Mouse (Mus musculus) MEL (cell line): ENCODE data around the gene Ranbp17. TPM values are rescaled to one million over a fixed set of nuclear protein-coding genes. Genes with fewer than 3 reads are reported as not detected.

Source experiments
- DNase-seq: peaks from one replicate; pipeline ENCODE4 v3.0.0; 2011; ENCODE audit warnings: low read depth, low spot score
- H3K27ac ChIP-seq: 2 replicates; pipeline ENCODE4 v1.5.1; 2012; ENCODE audit warnings: low read depth, mild to moderate bottlenecking, control low read depth, low read length, moderate library complexity; ENCODE audit not compliant: control insufficient read depth
- H3K27me3 ChIP-seq, 2 experiments: fragments of 150-350 bp in 1 of 2; sonication (generic) in 1 of 2; 2 replicates each; pipeline ENCODE4 v1.6.1; 2012; ENCODE audit warnings: low read length in 2 of 2, mild to moderate bottlenecking in 2 of 2, improper control_type of control experiment in 1 of 2, moderate library complexity in 1 of 2; ENCODE audit not compliant: insufficient read depth in 2 of 2, control insufficient read depth in 1 of 2
- H3K36me3 ChIP-seq, 2 experiments: 2 replicates each; pipeline ENCODE4 v1.6.1; 2012 to 2014; ENCODE audit warnings: low read length in 2 of 2, improper control_type of control experiment in 1 of 2, inconsistent platforms in 1 of 2, mild to moderate bottlenecking in 1 of 2; ENCODE audit not compliant: insufficient read depth in 2 of 2, control insufficient read depth in 1 of 2
- H3K4me1 ChIP-seq, 2 experiments: fragments of 150-350 bp in 1 of 2; sonication (generic) in 1 of 2; 2 replicates each; pipeline ENCODE4 v1.6.1; 2012; ENCODE audit warnings: low read length in 2 of 2, improper control_type of control experiment in 1 of 2, mild to moderate bottlenecking in 1 of 2; ENCODE audit not compliant: insufficient read depth in 2 of 2, control insufficient read depth in 1 of 2
- H3K4me3 ChIP-seq, 2 experiments: fragments of 150-350 bp in 1 of 2; sonication (generic) in 1 of 2; 2 replicates each; pipeline ENCODE4 v1.5.1; 2012; ENCODE audit warnings: low read depth in 2 of 2, low read length in 2 of 2, mild to moderate bottlenecking in 2 of 2, moderate library complexity in 2 of 2, control low read depth in 1 of 2, improper control_type of control experiment in 1 of 2; ENCODE audit not compliant: control insufficient read depth in 1 of 2, insufficient read depth in 1 of 2
- H3K79me2 ChIP-seq: 2 replicates; pipeline ENCODE4 v1.6.1; 2012; ENCODE audit warnings: mild to moderate bottlenecking, low read length, moderate library complexity; ENCODE audit not compliant: control insufficient read depth, poor library complexity, insufficient read depth
- H3K9ac ChIP-seq: 2 replicates; pipeline ENCODE4 v1.6.1; 2012; ENCODE audit warnings: low read depth, mild to moderate bottlenecking, control low read depth, low read length, moderate library complexity; ENCODE audit not compliant: control insufficient read depth, poor library complexity, severe bottlenecking
- H3K9me3 ChIP-seq: fragments of 150-350 bp; sonication (generic); replicated peaks from 2 replicates; pipeline ENCODE4 v1.6.1; 2012; ENCODE audit warnings: mild to moderate bottlenecking, low read length, improper control_type of control experiment, moderate library complexity; ENCODE audit not compliant: insufficient read depth
- CHD1 ChIP-seq: IDR thresholded peaks from 2 replicates; pipeline ENCODE4 v1.6.1; 2012; ENCODE audit warnings: low read depth, mild to moderate bottlenecking, inconsistent platforms, low read length, improper control_type of control experiment
- CTCF ChIP-seq, 3 experiments: IDR thresholded peaks in 2 of 3; conservative IDR thresholded peaks in 1 of 3; 2 replicates each; pipeline ENCODE4 v1.5.1; 2011 to 2012; ENCODE audit warnings: low read length in 3 of 3, low read depth in 2 of 3, mild to moderate bottlenecking in 2 of 3, improper control_type of control experiment in 1 of 3, inconsistent platforms in 1 of 3, mixed read lengths in 1 of 3, moderate library complexity in 1 of 3; ENCODE audit not compliant: control insufficient read depth in 1 of 3, insufficient read depth in 1 of 3, poor library complexity in 1 of 3, severe bottlenecking in 1 of 3
- E2F4 ChIP-seq: IDR thresholded peaks from 2 replicates; pipeline ENCODE4 v1.6.1; 2011; ENCODE audit warnings: low read depth, low read length, improper control_type of control experiment, borderline replicate concordance
- GABPA ChIP-seq: IDR thresholded peaks from 2 replicates; pipeline ENCODE4 v1.6.1; 2012; ENCODE audit warnings: low read depth, mild to moderate bottlenecking, inconsistent platforms, low read length, improper control_type of control experiment, moderate library complexity
- GATA1 ChIP-seq: IDR thresholded peaks from 2 replicates; pipeline ENCODE4 v1.6.1; 2011; ENCODE audit warnings: low read depth, low read length, improper control_type of control experiment
- HCFC1 ChIP-seq: IDR thresholded peaks from 2 replicates; pipeline ENCODE4 v1.6.1; 2012; ENCODE audit warnings: low read depth, mild to moderate bottlenecking, inconsistent platforms, low read length, improper control_type of control experiment, moderate library complexity
- MEF2A ChIP-seq: IDR thresholded peaks from 2 replicates; pipeline ENCODE4 v1.6.1; 2014; ENCODE audit warnings: low read depth, mild to moderate bottlenecking, inconsistent platforms, low read length, improper control_type of control experiment; ENCODE audit not compliant: poor library complexity, insufficient replicate concordance, severe bottlenecking; ENCODE audit errors: extremely low read depth
- NELFE ChIP-seq: IDR thresholded peaks from 2 replicates; pipeline ENCODE4 v1.6.1; 2011; ENCODE audit warnings: low read depth, low read length, improper control_type of control experiment
- NRF1 ChIP-seq: IDR thresholded peaks from 2 replicates; pipeline ENCODE4 v1.6.1; 2014; ENCODE audit warnings: low read depth, mild to moderate bottlenecking, inconsistent platforms, low read length, improper control_type of control experiment, moderate library complexity; ENCODE audit not compliant: poor library complexity, insufficient read depth, severe bottlenecking
- POLR2AphosphoS2 ChIP-seq: IDR thresholded peaks from 2 replicates; pipeline ENCODE4 v1.6.1; 2011; ENCODE audit warnings: low read length, improper control_type of control experiment
- RAD21 ChIP-seq: IDR thresholded peaks from 2 replicates; pipeline ENCODE4 v1.6.1; 2011; ENCODE audit warnings: mild to moderate bottlenecking, low read depth, low read length, improper control_type of control experiment
- SMC3 ChIP-seq: IDR thresholded peaks from 2 replicates; pipeline ENCODE4 v1.6.1; 2011; ENCODE audit warnings: low read depth, low read length, improper control_type of control experiment
- TAL1 ChIP-seq: IDR thresholded peaks from 2 replicates; pipeline ENCODE4 v1.6.1; 2012; ENCODE audit warnings: mild to moderate bottlenecking, inconsistent platforms, low read length, moderate library complexity, mixed read lengths
- TCF12 ChIP-seq: IDR thresholded peaks from 2 replicates; pipeline ENCODE4 v1.6.1; 2014; ENCODE audit warnings: low read depth, mild to moderate bottlenecking, inconsistent platforms, low read length, improper control_type of control experiment, moderate library complexity
- UBTF ChIP-seq: IDR thresholded peaks from 2 replicates; pipeline ENCODE4 v1.6.1; 2012; ENCODE audit warnings: low read depth, mild to moderate bottlenecking, inconsistent platforms, low read length, improper control_type of control experiment, moderate library complexity, borderline replicate concordance; ENCODE audit not compliant: insufficient read depth
- USF1 ChIP-seq: IDR thresholded peaks from 2 replicates; pipeline ENCODE4 v1.6.1; 2014; ENCODE audit warnings: low read depth, mild to moderate bottlenecking, inconsistent platforms, low read length, improper control_type of control experiment, moderate library complexity
- ZC3H11A ChIP-seq: IDR thresholded peaks from 2 replicates; pipeline ENCODE4 v1.6.1; 2012; ENCODE audit warnings: low read depth, mild to moderate bottlenecking, inconsistent platforms, low read length, improper control_type of control experiment
- ZMIZ1 ChIP-seq: IDR thresholded peaks from 2 replicates; pipeline ENCODE4 v1.6.1; 2012; ENCODE audit warnings: low read depth, mild to moderate bottlenecking, inconsistent platforms, low read length, improper control_type of control experiment, moderate library complexity
- ZNF384 ChIP-seq: IDR thresholded peaks from 2 replicates; pipeline ENCODE4 v1.6.1; 2012; ENCODE audit warnings: low read depth, mild to moderate bottlenecking, inconsistent platforms, low read length, improper control_type of control experiment
- polyA plus RNA-seq, 2 experiments: library from polyadenylated mRNA; stranded (reverse) in 1 of 2; unstranded in 1 of 2; fragments of >175 nt in 1 of 2; fragments of >200 nt in 1 of 2; gene quantifications; 2 replicates each; pipeline versions ENCODE4 v1.2.1 to v1.2.4; 2012; ENCODE audit warnings: low replicate concordance in 2 of 2, low read depth in 1 of 2; ENCODE audit not compliant: insufficient read length in 2 of 2, insufficient read depth in 1 of 2, missing spikeins in 1 of 2
- total RNA-seq: library from RNA; depleted of rRNA; stranded (reverse); fragments of 300-350 nt; gene quantifications from 2 replicates; pipeline ENCODE4 v1.2.3, GENCODE M21; 2012

Gene Ranbp17
- total and polyA plus RNA-seq, 3 experiments, result not detected

DNA sequence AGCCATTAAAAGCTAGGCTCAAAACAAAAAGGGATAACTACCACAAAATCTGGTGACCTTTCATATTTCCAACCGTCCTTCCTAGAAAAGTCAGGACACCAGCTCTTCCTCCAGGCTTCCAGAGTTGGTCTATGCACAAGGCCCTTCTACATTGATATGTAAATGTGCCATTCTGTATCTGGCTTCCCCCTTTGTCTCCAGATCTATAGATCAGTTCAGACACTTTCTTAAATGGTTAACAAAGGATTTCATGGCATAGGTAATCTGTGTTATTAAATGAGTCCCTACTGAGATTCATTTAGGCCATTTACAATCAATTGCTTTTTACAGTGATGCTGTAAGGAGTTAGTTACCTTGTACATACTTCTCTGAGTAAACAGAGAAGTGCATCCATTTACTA lies 333.7 kb downstream of the Ranbp17 start:
- peaks cover 13 to 18% of the 10 kb centered on the region in 2 experiments for H3K27me3 ChIP-seq
- no peak overlapping the region for H3K27ac ChIP-seq
- no peaks in the 10 kb centered on the region for H3K36me3 ChIP-seq
- TF ChIP-seq HCFC1, result no peak
- no peak for TF ChIP-seq TAL1
- TF ChIP-seq GABPA, result no peak
- no peak for TF ChIP-seq TCF12
- TF ChIP-seq GATA1, result no peak
- no peak for TF ChIP-seq POLR2AphosphoS2
- no peak for TF ChIP-seq SMC3
- TF ChIP-seq UBTF, result no peak
- no peak for TF ChIP-seq MEF2A
- no peak for TF ChIP-seq NELFE
- TF ChIP-seq ZNF384, result no peak
- H3K4me1 ChIP-seq, result no peaks in the 10 kb centered on the region
- H3K9me3 ChIP-seq, result no peaks in the 10 kb centered on the region
- no peak overlapping the region for H3K9ac ChIP-seq
- no peak for DNase-seq
- H3K4me3 ChIP-seq, result no peak overlapping the region
- no peaks in the 10 kb centered on the region for H3K79me2 ChIP-seq

DNA sequence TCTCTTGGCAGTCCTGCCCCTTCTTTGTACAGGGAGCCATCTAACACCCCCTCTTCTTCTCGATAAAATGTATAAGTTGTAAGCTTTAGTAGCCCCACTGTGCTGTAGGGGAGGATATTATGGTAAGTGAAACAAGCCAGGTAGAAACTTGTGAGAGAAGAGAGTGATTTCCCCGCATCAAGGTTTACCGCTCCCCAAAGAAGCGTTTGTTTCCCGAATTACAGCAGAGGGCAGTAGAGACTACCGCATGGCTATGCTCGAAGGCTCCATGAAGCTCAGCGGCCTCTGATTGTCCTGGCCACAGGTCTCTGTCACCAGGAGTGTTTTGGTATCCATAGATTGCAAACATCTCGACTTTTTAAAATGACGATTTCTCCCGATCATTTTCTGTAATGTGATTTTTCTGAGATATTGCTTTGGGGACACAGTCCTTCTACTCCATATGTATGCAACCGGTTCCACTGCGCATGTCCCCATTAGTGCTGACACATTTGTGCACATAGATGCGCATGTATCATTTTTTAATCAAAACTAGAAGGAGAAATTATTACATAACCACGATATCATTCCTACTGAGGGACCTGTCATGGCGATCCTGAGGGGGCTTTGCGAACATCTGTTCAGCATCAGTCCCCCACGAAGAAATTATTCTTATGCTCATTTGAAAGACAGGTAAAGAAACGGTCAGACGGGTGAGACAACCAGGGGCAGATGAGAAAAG lies 336.9 kb downstream of the Ranbp17 start:
- no peak overlapping the region for H3K4me3 ChIP-seq
- H3K27ac ChIP-seq, result no peak overlapping the region
- DNase-seq, result peak; percentile 42
- H3K9me3 ChIP-seq, result no peaks in the 10 kb centered on the region
- no peak overlapping the region for H3K9ac ChIP-seq
- no peaks in the 10 kb centered on the region for H3K79me2 ChIP-seq
- no peaks in the 10 kb centered on the region for H3K36me3 ChIP-seq
- H3K4me1 ChIP-seq, result no peaks in the 10 kb centered on the region
- H3K27me3 ChIP-seq, result peaks cover 18 to 31% of the 10 kb centered on the region in 2 experiments
- TF ChIP-seq RAD21 (peak; percentile 71), SMC3 (peak; percentile 69), CTCF (IDR thresholded peaks at IDR 0.05 in 2 of 3, conservative IDR thresholded peaks at IDR 0.05 in 1 of 3; ENCODE audit: control insufficient read depth in 1 of 3, insufficient read depth in 1 of 3, low read depth in 2 of 3, low read length in 3 of 3, poor library complexity in 1 of 3, severe bottlenecking in 1 of 3) (peak; percentile 37 to 69 (median 68)), USF1 (no peak), ZC3H11A (peak; percentile 45; the same call in 1 of the 2 replicates), NRF1 (no peak), E2F4 (no peak), CHD1 (no peak), ZNF384 (no peak), ZMIZ1 (no peak)
